Mouse (Mus musculus): ENCODE data around the gene Gbp7.

Gene Gbp7

DNA sequence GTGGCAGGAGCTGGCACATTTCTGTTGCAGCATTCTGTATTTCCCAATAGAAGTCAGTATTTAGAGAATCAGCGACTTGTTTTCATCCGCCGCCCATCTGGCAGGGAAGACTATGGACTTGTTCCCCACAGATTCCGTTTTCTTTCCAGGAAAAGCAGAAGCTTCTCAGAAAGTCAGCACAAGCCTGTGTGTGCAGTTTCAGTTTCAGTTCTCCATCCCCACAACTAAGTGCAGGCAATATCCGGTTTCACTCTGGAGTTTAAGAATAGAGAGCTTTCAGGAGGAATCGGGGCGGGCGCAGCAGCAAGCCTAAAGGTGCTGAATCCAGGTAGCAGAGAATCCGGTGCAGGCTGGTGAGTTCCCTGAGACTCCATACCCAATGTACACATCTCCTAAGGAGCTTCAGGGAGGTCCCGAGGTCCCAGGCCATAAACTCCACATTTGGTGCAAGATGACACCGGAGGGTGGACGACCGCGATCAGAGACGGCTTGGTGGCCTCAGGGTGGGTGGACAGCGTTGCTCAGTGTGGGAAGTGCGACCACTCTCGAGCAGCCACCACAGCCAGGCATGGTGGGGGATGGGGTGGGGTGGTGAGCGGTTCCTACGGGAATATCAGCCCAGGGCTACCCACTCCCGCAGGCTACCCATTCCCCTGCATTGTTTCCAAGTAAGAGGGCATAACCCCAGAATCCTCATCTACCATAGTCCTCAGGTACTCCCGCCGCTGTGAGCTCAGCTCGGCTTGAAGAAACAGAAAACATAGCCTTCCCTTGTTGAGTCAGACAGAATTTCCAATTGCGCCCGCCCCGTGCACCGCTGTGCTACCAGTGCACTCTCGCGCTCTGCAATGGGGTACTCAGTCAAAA, at the start of gene Gbp7:
Gene Gbp7, plus strand, starts transcription at position 256 of the 867 bp plus-strand sequence.
- DNase-seq, result peak; percentile 3 to 5

DNA sequence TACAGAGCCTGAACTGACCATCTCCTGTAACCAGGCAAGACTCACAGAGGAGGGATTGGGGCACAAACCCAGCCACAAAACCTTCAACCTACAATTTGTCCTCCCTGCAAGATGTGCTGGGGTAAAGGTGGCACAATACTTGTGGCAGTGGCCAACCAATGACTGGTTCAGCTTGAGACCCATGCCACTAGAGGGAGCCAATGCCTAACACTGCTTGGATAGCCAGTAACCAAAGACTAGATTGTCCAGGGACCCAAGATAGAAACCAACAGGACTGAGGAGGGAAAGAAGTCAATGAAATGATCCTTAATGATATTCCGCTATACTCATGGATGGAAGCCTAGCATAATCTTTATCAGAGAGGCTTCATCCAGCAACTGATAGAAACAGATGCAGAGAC, 39.7 kb upstream of the Gbp7 start:
- peak; percentile 66 to 77 for DNase-seq

DNA sequence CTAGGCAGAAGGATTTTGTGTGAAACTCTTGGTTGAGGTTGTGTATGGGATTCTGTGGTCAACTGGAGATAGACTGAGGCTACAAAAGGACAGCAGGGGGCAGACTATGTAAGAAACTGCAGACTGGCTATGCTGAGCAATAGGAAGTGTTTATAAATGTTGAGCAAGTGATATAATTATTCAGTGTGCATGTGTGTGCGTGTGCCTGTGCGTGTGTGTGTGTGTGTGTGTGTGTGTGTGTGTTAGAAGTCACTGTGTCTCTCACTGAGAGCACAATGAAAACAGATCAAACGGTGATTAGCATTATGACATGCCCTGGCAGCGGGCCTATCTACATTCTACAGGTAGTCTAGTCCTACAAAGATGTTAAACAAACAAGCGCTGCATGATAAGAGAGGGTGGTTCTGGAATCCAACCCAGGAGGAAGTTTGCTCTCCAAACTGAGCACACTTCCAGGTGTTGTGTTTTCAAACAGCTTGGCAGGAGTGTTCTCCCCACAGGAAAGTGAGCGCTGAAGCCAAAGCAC, 36.5 kb upstream of the Gbp7 start, which contains the start of gene Gbp5:
Gene Gbp5, plus strand, starts transcription at position 443 of the 526 bp plus-strand sequence.
- DNase-seq, result no peak

DNA sequence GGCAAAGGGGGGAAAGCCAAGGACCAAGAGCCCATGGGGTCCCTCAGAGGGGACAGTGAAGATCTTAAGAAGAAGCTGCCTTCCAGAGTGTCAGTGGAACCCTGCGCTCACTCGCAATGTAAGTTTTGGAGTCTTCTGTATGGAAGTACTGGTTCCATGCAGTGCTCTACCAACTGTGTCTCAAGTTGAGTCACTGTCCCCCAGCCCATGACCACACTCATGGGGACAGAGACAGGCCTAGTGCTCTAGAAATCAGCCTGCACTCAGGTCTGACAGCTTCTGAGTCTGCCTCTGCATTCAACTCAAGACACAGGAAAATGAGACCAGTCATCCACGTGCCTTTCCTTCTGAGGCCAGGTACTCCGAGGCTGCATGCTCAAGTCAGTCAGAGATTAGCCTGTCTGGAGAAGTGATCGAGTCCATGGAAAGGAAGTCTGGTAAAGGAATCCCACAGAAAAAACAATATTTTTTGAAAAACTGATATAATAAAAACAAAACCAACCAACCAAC, 34.9 kb upstream of the Gbp7 start:
- no peak for DNase-seq

DNA sequence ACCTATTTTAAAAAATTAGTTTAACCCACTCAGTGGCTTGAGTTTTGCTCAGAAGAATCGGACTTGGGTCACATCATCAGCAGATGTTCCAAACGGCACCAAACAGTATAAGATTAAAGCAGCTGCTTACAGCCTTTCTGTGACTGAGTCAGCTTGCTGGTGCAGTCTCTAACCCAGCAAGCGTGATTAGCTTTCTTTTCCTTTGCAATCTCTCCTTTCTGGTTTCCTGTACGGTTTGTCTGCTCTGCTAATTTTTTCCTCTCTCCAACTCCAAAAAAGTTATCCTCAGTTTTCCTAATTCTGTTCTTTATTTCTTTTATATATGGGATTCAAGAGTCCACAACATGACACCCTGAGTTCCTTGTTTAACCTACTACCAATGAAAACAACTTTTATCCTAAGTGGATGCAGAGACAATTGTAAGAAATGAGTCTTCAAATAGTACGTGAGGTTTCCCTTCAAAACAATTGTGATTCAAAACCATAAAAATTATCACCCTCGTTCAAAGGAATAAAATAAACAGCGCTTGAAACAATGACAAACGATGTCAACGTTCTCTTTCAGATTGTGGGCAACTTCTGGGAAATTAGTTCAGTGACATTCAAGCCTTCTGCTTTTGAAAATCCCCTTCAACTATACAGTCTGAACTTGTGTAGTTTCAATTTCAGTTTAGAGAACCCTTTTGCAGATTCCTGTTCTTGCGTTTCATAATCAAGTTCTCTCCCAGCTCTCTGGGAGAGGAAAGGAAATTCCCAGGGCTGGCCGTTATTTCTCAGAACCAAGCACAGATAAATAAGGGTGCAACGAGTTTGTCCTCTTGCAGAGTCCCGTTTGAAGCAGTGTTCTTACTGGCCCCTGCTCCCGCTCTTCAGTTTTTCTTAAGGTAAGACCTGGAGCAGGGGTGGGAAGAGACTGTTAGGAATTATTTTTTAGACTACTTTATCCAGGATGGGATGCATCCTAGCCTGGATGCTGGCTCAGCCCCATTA, 33.7 kb upstream of the Gbp7 start:
- no peak for DNase-seq

DNA sequence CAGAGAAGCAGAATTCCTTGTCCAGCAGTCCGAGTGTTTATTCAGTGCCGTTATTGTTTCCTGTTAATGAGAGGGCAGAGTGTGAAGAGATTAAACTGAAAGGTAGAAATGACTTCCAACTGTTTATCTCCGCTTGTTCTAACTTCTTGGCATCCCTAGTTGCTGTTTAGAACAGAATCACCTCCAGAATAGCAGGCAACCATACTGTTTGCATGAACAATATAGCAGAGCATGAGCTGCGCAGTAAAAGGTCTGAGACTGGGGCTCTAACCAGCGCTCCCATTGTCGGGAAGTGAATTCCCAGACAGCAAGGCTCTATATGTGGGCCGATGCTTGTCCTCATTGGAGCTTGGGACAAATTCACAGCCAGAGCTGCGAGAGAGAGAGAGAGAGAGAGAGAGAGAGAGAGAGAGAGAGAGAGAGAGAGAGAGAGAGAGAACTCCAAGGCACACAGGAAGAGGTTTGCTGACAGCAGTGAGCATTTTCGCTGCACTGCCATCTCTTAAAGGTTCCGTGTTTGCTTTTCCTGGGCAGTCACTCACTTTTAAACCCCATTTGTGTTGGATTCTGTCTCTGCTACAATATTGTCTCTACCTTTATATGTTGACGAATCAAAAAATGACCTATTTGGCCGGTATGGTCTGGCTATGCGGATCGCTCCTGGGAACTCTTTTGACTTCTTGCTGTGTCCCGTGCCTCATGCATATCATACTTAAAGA, 32.9 kb upstream of the Gbp7 start:
- DNase-seq, result no peak

DNA sequence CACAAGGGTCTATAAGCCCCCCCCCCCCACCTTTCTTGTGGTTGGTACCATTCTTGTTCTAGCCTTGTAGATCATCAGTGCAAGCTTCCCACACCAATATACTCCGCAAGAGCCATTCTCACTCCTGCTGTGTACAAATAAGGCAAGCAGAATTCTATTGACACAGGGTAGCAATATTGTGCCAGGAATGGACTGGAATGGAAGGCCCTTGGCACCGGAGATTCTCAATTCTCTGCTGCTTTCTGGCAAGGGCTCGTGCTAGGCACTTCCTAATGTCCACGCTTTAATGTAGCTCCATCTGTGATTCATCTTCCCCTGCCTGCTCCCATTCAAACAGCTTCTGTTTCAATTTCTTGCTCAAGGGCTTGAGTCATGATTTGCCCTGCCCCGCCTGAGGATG, 31.2 kb upstream of the Gbp7 start:
- DNase-seq, result peak; percentile 55 to 70

DNA sequence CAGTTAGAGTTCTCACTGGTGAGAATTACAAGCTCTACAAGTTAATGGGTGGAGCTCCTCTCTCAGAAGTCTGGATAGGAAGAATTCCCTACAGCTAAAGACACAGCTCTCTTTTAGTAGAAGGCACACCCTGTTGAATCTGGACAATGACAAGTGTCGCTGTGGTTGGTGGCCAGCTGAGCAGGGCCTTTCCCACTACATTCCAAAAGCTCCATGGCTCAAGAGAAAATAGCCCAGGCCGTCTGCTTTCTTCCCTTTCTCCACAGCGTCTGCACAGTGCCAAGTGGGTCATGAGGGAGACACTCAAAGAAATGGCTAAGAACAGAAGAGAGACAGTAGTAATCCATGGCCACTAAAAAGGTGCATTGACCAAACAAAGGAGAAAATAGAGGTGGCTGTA, 2.0 kb upstream of the Gbp7 start:
- no peak for DNase-seq

DNA sequence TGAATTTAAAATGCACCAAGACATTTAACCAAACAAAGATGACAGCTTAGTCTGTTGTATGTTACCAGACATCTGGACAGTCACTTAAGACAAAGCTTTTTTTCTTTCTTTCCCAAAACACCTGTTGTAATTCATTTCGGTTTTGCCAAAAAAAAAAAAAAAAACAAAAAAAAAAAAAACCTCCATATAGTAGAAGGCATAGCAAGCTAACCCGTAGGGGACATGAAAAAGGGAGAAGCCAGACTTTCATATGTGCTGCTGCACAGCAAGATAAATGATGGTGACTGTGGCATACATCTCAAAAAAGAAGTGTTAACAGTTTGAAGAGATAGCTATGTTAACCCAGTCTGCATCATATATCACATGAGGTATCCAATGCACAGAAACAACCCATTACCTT, 545 bp upstream of the Gbp7 start:
- no peak for DNase-seq

DNA sequence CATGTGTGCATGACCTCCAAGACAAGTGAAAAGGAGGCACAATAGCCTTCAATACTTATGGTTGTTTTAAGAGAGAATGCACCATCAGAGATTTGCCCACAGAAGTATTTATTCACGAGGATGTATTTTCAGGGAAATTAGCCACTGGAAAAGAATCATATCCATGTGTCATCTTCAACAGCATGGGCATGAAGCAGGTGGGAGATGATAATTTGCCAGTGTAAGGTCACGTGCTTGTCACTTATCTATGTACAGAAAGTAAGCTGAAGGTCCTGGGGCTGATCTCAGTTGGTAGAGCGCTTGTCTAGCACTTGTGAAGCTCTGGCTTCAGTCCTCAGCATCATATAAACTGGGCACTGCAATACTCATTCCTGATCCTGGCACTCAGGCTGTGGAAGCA, 1.5 kb downstream of the Gbp7 start:
- DNase-seq, result no peak

DNA sequence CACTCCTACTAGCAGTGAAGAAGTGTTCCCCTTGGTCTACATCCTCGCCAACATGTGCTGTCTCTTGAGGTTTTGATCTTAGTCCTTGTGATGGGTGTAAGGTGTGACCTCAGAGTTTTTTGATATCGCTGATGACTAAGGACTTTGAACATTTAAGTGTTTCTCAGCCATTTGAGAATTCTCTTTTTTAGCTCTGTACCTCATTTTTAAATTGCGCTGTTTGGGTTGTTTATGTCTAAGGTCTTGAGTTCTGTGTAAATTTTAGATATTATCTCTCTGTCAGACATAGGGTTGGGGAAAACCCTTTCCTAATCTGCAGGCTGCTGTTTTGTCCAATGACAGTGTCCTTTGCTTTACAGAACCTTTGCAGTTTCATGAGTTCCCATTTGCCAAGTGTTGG, 3.0 kb downstream of the Gbp7 start:
- no peak for DNase-seq

DNA sequence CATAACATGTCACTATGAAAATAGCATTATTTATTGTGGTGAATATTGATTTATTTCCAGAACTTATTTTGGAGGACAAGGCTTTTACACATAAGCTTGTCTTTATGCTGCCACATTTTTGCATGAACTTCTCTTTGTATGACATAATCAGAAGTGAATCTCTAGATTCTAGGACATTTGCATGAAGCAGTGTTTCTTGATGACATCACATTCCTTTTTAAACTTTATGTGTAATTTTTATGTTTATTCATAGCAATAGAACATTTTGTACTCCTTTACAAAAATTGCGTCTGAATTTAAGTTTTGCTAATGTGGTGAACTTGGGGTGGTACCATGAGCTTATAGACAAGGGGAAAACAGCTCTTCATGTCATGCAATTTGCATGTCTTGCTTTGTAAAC, 5.5 kb downstream of the Gbp7 start:
- DNase-seq, result no peak

DNA sequence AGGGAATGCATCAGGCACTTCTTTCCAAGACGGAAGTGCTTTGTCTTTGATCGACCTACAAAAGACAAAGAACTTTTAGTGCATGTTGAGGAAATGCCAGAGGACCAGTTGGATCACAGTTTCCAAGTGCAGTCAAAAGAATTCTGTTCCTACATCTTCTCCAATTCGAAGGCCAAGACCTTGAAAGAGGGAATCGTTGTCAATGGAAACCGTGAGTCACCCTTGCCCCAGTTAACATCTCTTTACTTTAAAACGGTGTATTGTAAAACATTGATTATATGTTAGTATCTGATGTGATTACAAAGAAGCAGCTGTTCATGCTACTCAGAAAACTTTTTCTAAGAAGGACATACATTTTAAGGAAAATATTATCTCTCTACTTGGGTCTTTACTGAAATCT, 11.2 kb downstream of the Gbp7 start:
- DNase-seq, result no peak

DNA sequence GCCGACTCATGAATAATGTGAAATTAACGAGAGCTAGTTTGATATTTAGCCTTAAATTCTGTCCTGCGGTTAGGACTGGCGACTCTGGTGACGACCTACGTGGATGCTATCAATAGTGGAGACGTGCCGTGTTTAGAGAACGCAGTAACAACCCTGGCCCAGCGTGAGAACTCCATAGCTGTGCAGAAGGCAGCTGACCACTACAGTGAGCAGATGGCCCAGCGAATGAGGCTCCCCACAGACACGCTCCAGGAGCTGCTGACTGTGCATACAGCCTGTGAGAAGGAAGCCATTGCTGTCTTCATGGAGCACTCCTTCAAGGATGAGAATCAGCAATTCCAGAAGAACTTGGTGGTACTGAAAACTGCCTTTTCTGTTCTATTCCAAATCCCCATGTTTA, 12.6 kb downstream of the Gbp7 start:
- DNase-seq, result peak in 1 of 2 experiments; percentile 15

DNA sequence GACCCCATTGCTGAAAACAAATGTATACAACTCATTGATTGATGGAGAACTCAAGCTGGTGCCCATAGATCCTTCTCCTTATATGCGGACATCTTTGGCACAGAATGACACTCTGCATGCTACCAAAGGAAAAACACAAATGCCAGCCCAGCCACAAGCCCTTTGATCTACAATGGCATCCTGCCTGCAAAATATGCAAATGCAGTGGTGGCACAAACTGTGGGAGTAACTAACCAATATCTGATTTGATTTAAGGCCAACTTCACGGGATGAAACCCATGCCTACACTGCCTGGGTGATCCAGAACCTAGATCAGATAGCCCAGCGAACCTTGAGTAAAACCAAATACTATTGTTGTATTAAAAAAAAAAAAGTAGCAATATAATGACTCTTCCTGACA, 16.5 kb downstream of the Gbp7 start:
- no peak for DNase-seq

DNA sequence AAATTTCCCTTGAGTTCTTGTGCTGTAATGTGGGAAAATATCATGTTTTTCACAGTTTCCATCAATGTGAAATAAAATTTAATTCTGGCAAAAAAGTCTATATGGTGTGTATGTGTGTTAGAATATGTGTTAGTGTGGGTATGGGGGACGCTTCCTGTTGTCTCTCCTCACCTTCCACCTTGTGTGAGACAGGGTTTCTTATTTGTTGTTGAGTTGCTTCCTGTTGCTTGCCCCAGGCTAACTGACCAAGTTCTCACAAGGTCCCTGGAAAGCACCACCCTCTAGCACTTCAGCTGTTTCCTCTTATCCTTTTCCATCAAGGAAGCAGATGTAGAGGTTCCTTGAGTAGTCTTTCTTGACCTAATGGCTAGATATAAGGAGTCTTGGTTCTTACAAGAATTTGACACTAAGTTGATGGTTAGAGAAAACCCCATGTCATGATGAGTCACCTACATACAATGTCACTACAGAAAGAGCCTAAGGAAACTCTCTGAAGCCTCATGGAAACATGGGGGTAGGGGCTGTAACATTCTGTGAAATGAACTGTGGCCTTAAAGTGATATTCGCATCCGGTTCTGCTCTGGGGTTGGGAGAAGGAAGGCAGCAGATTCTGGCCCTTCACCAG, 20.0 kb downstream of the Gbp7 start:
- DNase-seq, result no peak

DNA sequence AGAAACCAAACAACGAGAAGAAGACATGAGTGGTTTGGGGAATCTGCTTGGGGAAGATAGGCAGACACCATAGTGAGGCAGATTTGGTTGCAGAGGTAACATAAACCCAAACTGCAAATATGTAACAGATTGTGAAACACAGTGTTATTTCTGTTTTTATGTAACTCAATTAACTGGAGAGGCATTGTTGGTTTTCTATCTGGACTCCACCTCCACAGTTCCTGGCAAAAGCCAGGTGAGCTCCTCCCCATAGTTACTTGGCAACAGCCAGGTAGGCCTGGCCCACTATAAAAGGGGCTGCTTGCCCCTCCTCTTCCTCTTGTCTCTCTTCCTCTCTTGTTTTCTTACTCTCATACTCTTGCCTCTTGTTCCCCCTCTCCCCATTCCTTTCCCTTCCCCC, 24.5 kb downstream of the Gbp7 start:
- no peak for DNase-seq

DNA sequence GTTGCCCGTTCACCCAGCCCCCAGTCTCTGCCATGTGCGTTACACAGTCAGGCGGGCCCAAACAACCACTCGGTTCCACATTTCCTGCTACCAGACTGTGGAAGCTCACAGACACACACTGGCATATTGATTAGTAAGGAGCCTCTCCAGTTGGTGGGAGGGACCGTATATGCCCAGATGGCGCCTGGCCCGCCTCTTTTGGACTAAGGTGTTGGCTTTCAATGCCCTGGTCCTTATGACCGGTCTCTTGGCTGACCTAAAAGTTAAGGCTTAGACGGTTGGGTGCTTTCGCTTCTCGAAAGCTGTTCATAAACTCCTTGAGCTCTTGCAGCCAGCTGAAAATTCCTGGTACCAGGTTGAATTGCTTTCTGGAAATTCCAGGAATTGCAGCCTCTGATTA, 25.5 kb downstream of the Gbp7 start:
- DNase-seq, result no peak

DNA sequence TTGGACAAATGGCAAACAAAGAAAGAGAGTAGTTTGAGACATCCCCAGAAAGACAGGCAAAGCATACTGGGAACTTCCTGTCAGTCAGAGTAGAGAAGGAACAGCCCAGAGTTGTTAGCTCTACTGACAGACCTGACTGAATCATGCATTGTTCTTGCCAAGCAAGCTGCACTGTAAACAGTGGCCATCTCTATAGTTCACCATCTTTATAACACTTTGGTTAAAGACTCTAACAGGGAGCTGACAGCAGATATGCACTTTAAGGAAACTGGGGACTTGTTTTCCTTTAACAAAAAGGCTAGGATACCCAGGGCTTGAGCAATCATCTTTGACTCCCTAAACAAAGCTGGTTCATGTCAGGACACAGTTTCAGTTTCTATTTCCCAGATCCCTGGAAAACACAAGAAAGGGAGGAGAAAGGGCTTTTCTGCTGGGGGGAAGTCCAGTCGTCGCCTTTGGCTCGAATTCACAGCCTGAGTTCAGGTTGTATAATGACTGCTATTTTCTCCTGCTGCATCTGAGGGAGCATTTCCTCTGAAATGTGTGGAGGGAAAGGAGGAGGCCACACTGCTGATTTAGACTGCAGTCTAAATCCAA, 29.6 kb downstream of the Gbp7 start, which contains the start of gene Gbp3:
Gene Gbp3, plus strand, starts transcription at position 395 of the 597 bp plus-strand sequence.
- no peak for DNase-seq

DNA sequence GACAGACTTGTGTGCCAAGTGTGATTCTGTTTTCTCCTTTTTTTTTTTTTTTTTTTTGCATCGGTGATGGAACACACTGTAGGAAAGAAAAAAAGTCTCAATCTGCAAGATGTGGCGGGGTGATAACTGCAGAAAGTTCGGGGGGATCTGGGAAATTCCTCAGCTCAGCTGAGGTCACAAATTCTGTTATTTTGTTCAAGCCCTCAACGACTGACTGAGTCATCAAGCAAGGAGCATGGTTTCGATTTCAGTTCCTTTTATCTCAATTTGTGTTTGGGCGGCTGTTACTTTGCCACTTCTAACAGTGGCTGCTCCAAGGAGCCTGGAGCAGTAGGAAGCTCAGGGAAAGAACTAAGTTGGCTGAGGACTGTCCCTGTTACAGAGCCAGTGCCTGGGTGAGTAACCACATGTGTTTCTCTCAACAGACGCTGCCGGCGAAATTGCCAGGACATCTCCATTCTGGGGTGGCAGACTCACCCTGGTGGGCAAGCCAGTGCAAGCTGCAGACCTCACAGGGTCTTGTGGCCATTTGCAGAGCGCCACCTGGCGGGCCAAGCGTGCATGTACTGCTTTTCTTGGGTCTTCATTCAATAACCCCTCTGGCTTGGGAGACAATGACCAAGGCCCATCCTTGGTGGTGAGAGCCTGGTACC, 30.3 kb downstream of the Gbp7 start:
- peak; percentile 78 to 79 for DNase-seq
